Mouse (Mus musculus): ENCODE results near the gene Clk1. TPM values are rescaled to one million over a fixed set of nuclear protein-coding genes. Genes with fewer than 3 reads are reported as not detected.

The Clk1 gene
- polyA plus RNA-seq (2015; fragmentation: Illumina TruSeq; extraction: RNeasy Lipid Tissue Mini Kit (QIAGEN cat#74804); ENCODE audit: insufficient read depth, low read depth, low replicate concordance): 140 TPM

DNA sequence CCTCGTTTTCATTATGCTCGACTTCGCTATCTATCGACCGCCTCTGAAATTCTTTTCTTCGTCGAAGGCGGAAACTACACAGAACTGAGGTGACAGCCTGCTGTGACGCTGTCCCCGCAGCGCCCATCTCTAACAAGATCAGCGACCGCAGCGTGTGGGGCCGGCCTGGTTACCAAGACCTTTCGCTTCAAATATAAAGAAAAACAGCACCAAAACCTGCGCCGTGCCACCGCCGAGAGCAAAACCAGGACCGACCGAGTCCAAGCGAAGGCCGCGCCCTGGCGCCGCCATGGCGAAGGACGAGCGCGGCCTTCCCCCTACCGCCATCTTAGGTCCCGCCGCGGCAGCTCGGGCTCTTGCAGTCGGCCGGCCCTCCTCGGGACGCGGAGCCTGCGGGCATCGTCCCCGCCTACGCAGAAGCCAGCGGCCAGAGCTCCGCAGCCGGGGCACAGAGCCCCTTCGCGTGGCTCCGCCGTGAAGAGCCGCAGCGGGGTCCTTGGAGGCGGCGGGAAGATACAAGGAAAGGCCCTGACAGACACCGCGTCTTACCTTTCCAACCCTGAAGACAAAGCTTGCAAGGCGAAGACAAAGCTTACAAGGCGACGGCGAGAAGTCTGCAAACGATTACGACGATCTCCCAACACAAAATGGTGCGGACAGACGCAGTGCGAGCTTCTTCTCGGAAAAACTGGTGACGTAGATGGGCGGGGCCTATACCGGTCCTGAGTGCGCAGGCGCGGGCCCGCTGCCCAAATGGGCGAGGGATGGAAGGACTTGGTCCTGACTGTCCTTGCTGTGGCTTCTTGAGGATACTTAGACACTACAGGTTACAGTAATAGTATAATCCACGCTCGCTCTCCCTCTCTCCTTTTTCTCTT is at the start of gene Clk1:
TSS of gene Clk1 (minus strand) at position 696 of the 878 bp plus-strand sequence.

GRCm38 (mm10) chr1:58445143-58445722 is 21.4 kb upstream of the Clk1 start, which contains the start of the genes Nif3l1 and Ppil3:
TSS of gene Nif3l1 (plus strand) at chr1:58445151.
TSS of gene Ppil3 (minus strand) at chr1:58445486.

GRCm38 (mm10) chr1:58392652-58393283 is 31.1 kb downstream of the Clk1 start, which contains the start of gene Bzw1:
TSS of gene Bzw1 (plus strand) at chr1:58392898.

Other genes with a start within 250 kb of the Clk1 start
- gene Aox4, start 213.7 kb downstream of the Clk1 start, polyA plus RNA-seq (2015; fragmentation: Illumina TruSeq; extraction: RNeasy Lipid Tissue Mini Kit (QIAGEN cat#74804); ENCODE audit: insufficient read depth, low read depth, low replicate concordance): not detected
- gene Aox2, start 145.7 kb downstream of the Clk1 start, polyA plus RNA-seq (2015; fragmentation: Illumina TruSeq; extraction: RNeasy Lipid Tissue Mini Kit (QIAGEN cat#74804); ENCODE audit: insufficient read depth, low read depth, low replicate concordance): not detected
- gene Bzw1, start 31.2 kb downstream of the Clk1 start, polyA plus RNA-seq (2015; fragmentation: Illumina TruSeq; extraction: RNeasy Lipid Tissue Mini Kit (QIAGEN cat#74804); ENCODE audit: insufficient read depth, low read depth, low replicate concordance): 14.6 TPM
- 2.8 TPM for gene Nif3l1, start 21.1 kb upstream of the Clk1 start, polyA plus RNA-seq (2015; fragmentation: Illumina TruSeq; extraction: RNeasy Lipid Tissue Mini Kit (QIAGEN cat#74804); ENCODE audit: insufficient read depth, low read depth, low replicate concordance)
- gene Ppil3, start 21.4 kb upstream of the Clk1 start, polyA plus RNA-seq (2015; fragmentation: Illumina TruSeq; extraction: RNeasy Lipid Tissue Mini Kit (QIAGEN cat#74804); ENCODE audit: insufficient read depth, low read depth, low replicate concordance): 9.5 TPM
- 3.0 TPM for gene Orc2, start 81.0 kb upstream of the Clk1 start, polyA plus RNA-seq (2015; fragmentation: Illumina TruSeq; extraction: RNeasy Lipid Tissue Mini Kit (QIAGEN cat#74804); ENCODE audit: insufficient read depth, low read depth, low replicate concordance)
- gene Fam126b, start 162.3 kb upstream of the Clk1 start, polyA plus RNA-seq (2015; fragmentation: Illumina TruSeq; extraction: RNeasy Lipid Tissue Mini Kit (QIAGEN cat#74804); ENCODE audit: insufficient read depth, low read depth, low replicate concordance): 1.5 TPM
- 17.7 TPM for gene Ndufb3, start 162.3 kb upstream of the Clk1 start, polyA plus RNA-seq (2015; fragmentation: Illumina TruSeq; extraction: RNeasy Lipid Tissue Mini Kit (QIAGEN cat#74804); ENCODE audit: insufficient read depth, low read depth, low replicate concordance)